Mouse (Mus musculus): ENCODE results near the gene Pigf. TPM values are rescaled to one million over a fixed set of nuclear protein-coding genes. Genes with fewer than 3 reads are reported as not detected.
"Not testable (repeated sequence)": the region's sequence is repeated elsewhere in the genome, so short reads cannot be mapped to it uniquely, and the experiment has no call there.

Pigf gene
- 51.8 and 52.4 TPM in 2 replicates for polyA plus RNA-seq (2015; fragmentation: Nextera tagmentation; extraction: Ambion mirVana)

GRCm38 (mm10) chr17:87025269-87025949 is at the start of gene Pigf, which contains the start of gene Cript:
Pigf (minus strand) TSS chr17:87025406.
Cript (plus strand) TSS chr17:87025550.
- WGBS, result under 1% methylated on average over 43 of the region's 43 CpGs
- 0 out of 2 replicates have a peak, but pooled peaks cover 3% of the 10 kb centered on the region for H3K36me3 ChIP-seq (ENCODE audit: control insufficient read depth, insufficient read depth, low read length)

DNA sequence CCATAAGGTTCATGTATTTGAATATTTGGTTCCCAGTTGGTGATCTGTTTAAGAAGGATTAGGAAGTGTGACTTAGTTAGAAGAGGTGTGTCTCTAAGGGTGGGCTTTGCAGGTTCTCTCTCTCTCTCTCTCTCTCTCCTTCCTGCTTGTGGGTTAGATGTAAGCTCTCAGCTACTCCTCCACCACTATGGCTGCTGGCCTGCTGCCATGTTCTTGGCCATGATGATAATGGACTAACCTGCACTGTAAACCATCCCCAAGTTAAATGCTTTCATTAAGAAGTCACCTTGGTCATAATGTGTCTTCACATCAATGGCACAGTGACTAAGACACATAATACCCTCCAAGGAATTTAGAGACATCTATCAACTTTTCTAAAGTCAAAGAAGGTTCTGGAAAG is 48.3 kb upstream of the Pigf start:
- Histone ChIP-seq H3K4me3 (replicated peaks; ENCODE audit: low read length) (no peak overlapping the region), H3K9me3 (replicated peaks; ENCODE audit: control insufficient read depth, low read length) (no peaks in the 10 kb centered on the region), H3K9ac (ENCODE audit: low read length) (no peak overlapping the region), H3K36me3 (ENCODE audit: control insufficient read depth, insufficient read depth, low read length) (no peaks in the 10 kb centered on the region), H3K4me1 (ENCODE audit: control insufficient read depth, insufficient read depth, low read length) (no peaks in the 10 kb centered on the region), H3K4me2 (ENCODE audit: low read depth, low read length) (no peak overlapping the region), H3K27me3 (ENCODE audit: control insufficient read depth, insufficient read depth, low read length) (no peaks in the 10 kb centered on the region), H3K27ac (ENCODE audit: low read length) (no peak overlapping the region)
- ATAC-seq (ENCODE audit: insufficient read depth, low FRiP score), result no peak

More at GRCm38 (mm10) chr17:87025269-87025949, at the start of gene Pigf, which contains the start of gene Cript:
- peak within 1 kb of the TSS; percentile 88 for H3K9ac ChIP-seq (ENCODE audit: low read length)
- H3K4me2 ChIP-seq (ENCODE audit: low read depth, low read length), result peak within 1 kb of the TSS; percentile 95
- H3K27me3 ChIP-seq (ENCODE audit: control insufficient read depth, insufficient read depth, low read length), result no peaks in the 10 kb centered on the region
- ATAC-seq (ENCODE audit: insufficient read depth, low FRiP score), result peak; percentile 99
- H3K4me1 ChIP-seq (ENCODE audit: control insufficient read depth, insufficient read depth, low read length), result peaks cover 10% of the 10 kb centered on the region
- peak within 1 kb of the TSS; percentile 66 for H3K4me3 ChIP-seq (replicated peaks; ENCODE audit: low read length)
- H3K9me3 ChIP-seq (replicated peaks; ENCODE audit: control insufficient read depth, low read length), result no peaks in the 10 kb centered on the region
- H3K27ac ChIP-seq (ENCODE audit: low read length), result peak within 1 kb of the TSS; percentile 85

DNA sequence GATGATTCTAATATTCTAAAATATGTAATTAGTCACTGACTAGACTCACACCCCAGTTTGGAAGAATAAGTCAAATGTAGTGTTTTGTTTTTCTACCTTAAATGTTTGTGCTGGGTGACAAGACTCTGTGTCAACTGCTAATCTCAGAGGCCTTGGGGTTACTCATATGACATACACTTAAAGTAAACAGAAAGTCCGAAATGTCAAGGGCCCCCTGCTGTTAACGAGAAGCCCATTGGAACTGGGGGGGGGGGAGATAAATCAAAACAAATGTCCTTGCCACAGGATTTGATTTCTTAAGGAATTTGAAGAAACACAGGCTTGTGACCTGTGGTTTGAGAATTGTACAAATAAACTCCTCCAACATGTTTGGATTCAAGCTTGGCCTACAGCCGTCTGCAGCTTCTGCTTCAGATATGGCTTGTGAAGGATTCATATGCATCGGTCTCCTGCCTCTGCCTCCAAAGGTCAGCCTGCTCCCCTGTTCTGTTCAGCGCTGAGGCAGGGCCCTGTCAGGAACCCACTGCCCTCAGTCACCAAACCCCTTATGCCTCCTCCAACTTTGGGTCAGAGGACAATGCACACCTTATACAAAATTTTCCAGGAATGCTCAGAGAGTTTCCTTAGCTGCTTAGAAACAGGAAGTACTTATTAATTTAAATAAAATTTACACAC is 47.7 kb upstream of the Pigf start:
- no peak overlapping the region for H3K27ac ChIP-seq (ENCODE audit: low read length)
- ATAC-seq (ENCODE audit: insufficient read depth, low FRiP score), result no peak
- no peaks in the 10 kb centered on the region for H3K9me3 ChIP-seq (replicated peaks; ENCODE audit: control insufficient read depth, low read length)
- no peak overlapping the region for H3K4me2 ChIP-seq (ENCODE audit: low read depth, low read length)
- no peak overlapping the region; the same call in 1 of the 2 replicates for H3K9ac ChIP-seq (ENCODE audit: low read length)
- H3K4me3 ChIP-seq (replicated peaks; ENCODE audit: low read length), result no peak overlapping the region
- H3K27me3 ChIP-seq (ENCODE audit: control insufficient read depth, insufficient read depth, low read length), result no peaks in the 10 kb centered on the region
- WGBS, result 40% methylated on average over 5 of the region's 5 CpGs
- H3K4me1 ChIP-seq (ENCODE audit: control insufficient read depth, insufficient read depth, low read length), result no peaks in the 10 kb centered on the region
- H3K36me3 ChIP-seq (ENCODE audit: control insufficient read depth, insufficient read depth, low read length), result no peaks in the 10 kb centered on the region

- H3K27me3 ChIP-seq (ENCODE audit: control insufficient read depth, insufficient read depth, low read length); H3K36me3 ChIP-seq (ENCODE audit: control insufficient read depth, insufficient read depth, low read length); H3K4me1 ChIP-seq (ENCODE audit: control insufficient read depth, insufficient read depth, low read length); H3K9me3 ChIP-seq (replicated peaks; ENCODE audit: control insufficient read depth, low read length); H3K4me2 ChIP-seq (ENCODE audit: low read depth, low read length); ATAC-seq (ENCODE audit: insufficient read depth, low FRiP score); H3K27ac ChIP-seq (ENCODE audit: low read length); H3K9ac ChIP-seq (ENCODE audit: low read length); H3K4me3 ChIP-seq (replicated peaks; ENCODE audit: low read length): not testable (repeated sequence)
- WGBS, result 100% methylated on average over 1 of the region's 1 CpGs
Observed at GRCm38 (mm10) chr17:87072183-87072582, 47.0 kb upstream of the Pigf start.

- Histone ChIP-seq H3K9ac (ENCODE audit: low read length) (no peak overlapping the region), H3K27ac (ENCODE audit: low read length) (no peak overlapping the region), H3K9me3 (replicated peaks; ENCODE audit: control insufficient read depth, low read length) (no peaks in the 10 kb centered on the region), H3K36me3 (ENCODE audit: control insufficient read depth, insufficient read depth, low read length) (no peaks in the 10 kb centered on the region), H3K27me3 (ENCODE audit: control insufficient read depth, insufficient read depth, low read length) (no peaks in the 10 kb centered on the region), H3K4me3 (replicated peaks; ENCODE audit: low read length) (no peak overlapping the region), H3K4me1 (ENCODE audit: control insufficient read depth, insufficient read depth, low read length) (no peaks in the 10 kb centered on the region), H3K4me2 (ENCODE audit: low read depth, low read length) (no peak overlapping the region)
- ATAC-seq (ENCODE audit: insufficient read depth, low FRiP score), result no peak
- 93% methylated on average over 4 of the region's 4 CpGs for WGBS
Observed at GRCm38 (mm10) chr17:87068997-87069396, 43.8 kb upstream of the Pigf start.

DNA sequence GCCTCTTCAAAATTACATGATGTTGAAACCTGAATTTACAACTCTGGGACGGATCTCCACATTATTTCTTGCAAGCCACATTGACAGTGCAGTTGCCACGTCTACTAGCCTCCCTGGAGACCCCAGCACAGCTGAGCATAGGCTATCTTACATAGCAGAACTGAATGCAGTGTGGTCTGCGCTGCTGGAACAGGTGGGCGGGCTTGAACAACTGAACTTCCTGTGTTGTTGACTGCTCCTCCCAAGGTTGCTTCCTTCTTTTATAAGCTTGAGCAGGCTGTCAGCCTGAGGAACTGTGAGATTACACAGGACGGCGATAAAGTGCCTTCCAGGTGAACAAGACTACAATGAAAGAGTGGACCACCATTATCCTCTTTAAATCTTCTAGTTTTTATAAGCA is 38.8 kb upstream of the Pigf start:
- no peak overlapping the region for H3K27ac ChIP-seq (ENCODE audit: low read length)
- no peaks in the 10 kb centered on the region for H3K36me3 ChIP-seq (ENCODE audit: control insufficient read depth, insufficient read depth, low read length)
- no peak overlapping the region for H3K4me2 ChIP-seq (ENCODE audit: low read depth, low read length)
- H3K4me3 ChIP-seq (replicated peaks; ENCODE audit: low read length), result no peak overlapping the region
- H3K4me1 ChIP-seq (ENCODE audit: control insufficient read depth, insufficient read depth, low read length), result no peaks in the 10 kb centered on the region
- 67% methylated on average over 6 of the region's 6 CpGs for WGBS
- no peaks in the 10 kb centered on the region for H3K9me3 ChIP-seq (replicated peaks; ENCODE audit: control insufficient read depth, low read length)
- H3K27me3 ChIP-seq (ENCODE audit: control insufficient read depth, insufficient read depth, low read length), result no peaks in the 10 kb centered on the region
- H3K9ac ChIP-seq (ENCODE audit: low read length), result no peak overlapping the region
- no peak for ATAC-seq (ENCODE audit: insufficient read depth, low FRiP score)

DNA sequence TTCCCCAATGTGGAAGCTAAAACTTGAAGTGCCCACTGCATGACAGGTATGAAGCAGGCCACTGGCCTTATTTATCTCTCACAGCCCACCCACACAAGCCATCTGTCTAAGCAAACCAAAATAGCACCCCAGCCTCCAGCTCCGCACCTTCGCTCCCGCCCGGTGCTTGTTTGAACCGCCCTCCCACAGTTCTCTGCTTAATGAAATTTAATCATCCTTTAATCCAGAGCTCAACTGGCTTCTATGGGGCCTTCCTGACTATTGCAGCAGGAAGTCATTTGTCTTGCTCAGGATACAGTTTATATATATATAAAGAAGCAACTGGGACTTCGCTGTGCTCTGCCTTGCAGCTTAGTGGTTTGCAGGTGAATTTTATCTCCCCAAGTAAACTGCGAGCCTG is 38.3 kb upstream of the Pigf start:
- Histone ChIP-seq H3K9me3 (replicated peaks; ENCODE audit: control insufficient read depth, low read length) (no peaks in the 10 kb centered on the region), H3K27me3 (ENCODE audit: control insufficient read depth, insufficient read depth, low read length) (no peaks in the 10 kb centered on the region), H3K4me2 (ENCODE audit: low read depth, low read length) (no peak overlapping the region), H3K4me3 (replicated peaks; ENCODE audit: low read length) (no peak overlapping the region), H3K36me3 (ENCODE audit: control insufficient read depth, insufficient read depth, low read length) (no peaks in the 10 kb centered on the region), H3K4me1 (ENCODE audit: control insufficient read depth, insufficient read depth, low read length) (no peaks in the 10 kb centered on the region), H3K27ac (ENCODE audit: low read length) (no peak overlapping the region), H3K9ac (ENCODE audit: low read length) (no peak overlapping the region)
- no peak for ATAC-seq (ENCODE audit: insufficient read depth, low FRiP score)
- 36% methylated on average over 7 of the region's 7 CpGs for WGBS

DNA sequence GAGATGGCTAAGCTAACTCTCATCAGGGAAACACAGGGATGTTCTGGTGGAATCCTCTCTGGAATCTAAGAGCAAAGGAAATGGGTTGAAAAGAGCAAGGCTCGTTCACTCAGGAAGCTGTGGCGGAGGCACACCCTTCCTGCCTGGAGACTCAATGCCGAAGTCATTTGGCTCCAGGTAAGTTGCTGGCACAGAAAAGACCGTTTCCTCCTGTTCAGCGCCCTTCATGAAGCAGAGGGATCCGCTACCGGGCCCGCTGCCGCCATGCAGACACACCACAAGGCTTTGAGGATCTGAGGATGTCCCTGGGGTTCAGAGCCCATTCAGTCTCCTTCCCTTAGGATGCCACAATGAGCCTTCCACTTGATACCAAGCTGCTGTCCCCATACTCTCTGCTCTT is 37.4 kb upstream of the Pigf start:
- WGBS, result 81% methylated on average over 9 of the region's 9 CpGs
- H3K27ac ChIP-seq (ENCODE audit: low read length), result no peak overlapping the region
- H3K4me2 ChIP-seq (ENCODE audit: low read depth, low read length), result no peak overlapping the region
- ATAC-seq (ENCODE audit: insufficient read depth, low FRiP score), result no peak
- no peaks in the 10 kb centered on the region for H3K36me3 ChIP-seq (ENCODE audit: control insufficient read depth, insufficient read depth, low read length)
- no peaks in the 10 kb centered on the region for H3K27me3 ChIP-seq (ENCODE audit: control insufficient read depth, insufficient read depth, low read length)
- no peaks in the 10 kb centered on the region for H3K4me1 ChIP-seq (ENCODE audit: control insufficient read depth, insufficient read depth, low read length)
- H3K9me3 ChIP-seq (replicated peaks; ENCODE audit: control insufficient read depth, low read length), result no peaks in the 10 kb centered on the region
- no peak overlapping the region for H3K4me3 ChIP-seq (replicated peaks; ENCODE audit: low read length)
- no peak overlapping the region for H3K9ac ChIP-seq (ENCODE audit: low read length)

DNA sequence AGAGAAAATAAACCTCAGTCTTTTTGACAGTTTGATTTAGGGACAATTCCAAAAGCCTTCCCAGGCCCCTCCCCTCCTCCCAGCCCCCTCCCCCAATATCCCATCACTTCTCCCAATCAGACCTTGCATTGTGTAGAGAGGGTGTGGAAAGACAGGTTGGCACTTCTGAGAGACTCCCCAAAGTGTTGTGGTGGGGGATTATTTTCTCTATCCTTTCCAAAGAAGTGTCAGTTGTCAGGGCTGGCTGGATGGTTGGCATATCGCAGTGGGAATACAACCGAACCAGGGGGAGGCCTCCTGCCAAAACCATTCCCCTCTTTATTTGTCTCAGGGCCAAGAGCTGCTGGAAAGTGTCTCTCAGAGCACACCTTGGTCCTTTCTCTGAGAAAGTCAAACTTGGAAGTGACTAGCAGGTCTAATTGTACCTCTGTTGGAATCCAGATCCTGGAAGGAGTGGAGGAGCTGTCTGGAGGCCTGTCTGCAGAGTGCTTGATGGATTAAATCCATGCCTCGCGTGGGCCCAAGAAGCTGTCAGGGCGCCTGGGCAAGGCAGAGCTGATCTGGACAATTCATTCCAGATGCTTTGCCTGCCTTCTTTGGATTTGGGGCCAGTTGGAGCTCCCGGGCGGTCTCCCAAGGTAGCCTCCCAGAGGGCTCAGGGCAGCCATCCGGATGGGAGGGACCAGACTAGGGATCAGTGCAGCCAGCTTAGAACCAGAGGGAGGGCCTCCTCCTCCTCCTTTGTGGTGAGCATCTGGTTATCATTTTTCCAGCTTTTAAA is 32.5 kb upstream of the Pigf start:
- H3K9ac ChIP-seq (ENCODE audit: low read length), result no peak overlapping the region
- H3K27me3 ChIP-seq (ENCODE audit: control insufficient read depth, insufficient read depth, low read length), result no peaks in the 10 kb centered on the region

More for the DNA sequence above, 32.5 kb upstream of the Pigf start:
- WGBS, result 56% methylated on average over 8 of the region's 8 CpGs
- peak; percentile 76 for ATAC-seq (ENCODE audit: insufficient read depth, low FRiP score)
- Histone ChIP-seq H3K4me1 (ENCODE audit: control insufficient read depth, insufficient read depth, low read length) (peaks cover 13% of the 10 kb centered on the region), H3K9me3 (replicated peaks; ENCODE audit: control insufficient read depth, low read length) (no peaks in the 10 kb centered on the region), H3K27ac (ENCODE audit: low read length) (no peak overlapping the region), H3K4me2 (ENCODE audit: low read depth, low read length) (no peak overlapping the region), H3K4me3 (replicated peaks; ENCODE audit: low read length) (no peak overlapping the region), H3K36me3 (ENCODE audit: control insufficient read depth, insufficient read depth, low read length) (no peaks in the 10 kb centered on the region)
